Mouse (Mus musculus): ENCODE measurements at regions not wholly inside any gene's neighbourhood (a gene's known extent, or its start where the extent isn't known, plus 50 kb on each side); places are given as distances from the start of the nearest gene placed in this dataset.

DNA sequence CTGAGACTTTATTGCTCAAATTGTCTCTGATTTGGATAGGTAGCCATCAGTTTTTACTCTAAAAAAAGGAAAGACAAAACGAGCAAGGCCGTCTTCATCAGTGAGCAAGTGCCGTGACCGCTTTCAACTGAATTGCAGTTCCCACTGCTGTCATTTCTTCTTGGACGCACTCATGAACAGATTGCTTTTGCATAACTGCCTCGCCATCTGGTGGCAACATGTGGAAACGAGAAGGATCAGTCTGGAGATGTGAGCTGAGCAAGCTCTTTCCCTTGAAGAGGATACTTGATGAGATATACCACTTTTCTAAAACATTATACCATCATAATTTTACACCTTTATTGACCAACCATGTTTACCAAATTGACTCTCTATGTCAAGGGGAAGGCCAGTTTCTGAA lies 137.7 kb downstream of the Gm9733 start:
- in situ Hi-C loops (cut with MboI, MseI) = loop anchor here (5.0 kb wide), 2 partner anchors 317 to 332 kb away; partner anchors contain the start of gene Car3 (in 1 of the 2)

DNA sequence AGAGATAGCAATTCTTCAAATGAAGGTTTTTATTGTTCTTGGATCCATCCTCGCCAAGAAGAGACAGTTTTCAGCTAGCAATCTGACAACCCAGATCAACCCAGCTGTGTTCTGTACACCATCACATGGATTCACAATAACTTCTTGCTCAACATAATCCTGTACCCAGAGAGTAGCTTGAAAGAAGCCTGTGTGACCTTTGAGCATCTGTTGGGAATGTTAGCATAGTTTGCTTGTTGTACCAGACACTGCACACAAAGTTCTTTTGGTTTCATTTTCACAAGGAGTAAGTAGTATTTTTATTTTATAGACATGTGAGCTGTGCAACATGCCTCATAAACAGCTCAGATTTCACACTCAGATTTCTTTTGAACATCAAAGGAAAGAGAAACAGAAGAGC lies 136.0 kb downstream of the Gm9733 start:
- in situ Hi-C loops (cut with MboI, MseI) = no loop called here

DNA sequence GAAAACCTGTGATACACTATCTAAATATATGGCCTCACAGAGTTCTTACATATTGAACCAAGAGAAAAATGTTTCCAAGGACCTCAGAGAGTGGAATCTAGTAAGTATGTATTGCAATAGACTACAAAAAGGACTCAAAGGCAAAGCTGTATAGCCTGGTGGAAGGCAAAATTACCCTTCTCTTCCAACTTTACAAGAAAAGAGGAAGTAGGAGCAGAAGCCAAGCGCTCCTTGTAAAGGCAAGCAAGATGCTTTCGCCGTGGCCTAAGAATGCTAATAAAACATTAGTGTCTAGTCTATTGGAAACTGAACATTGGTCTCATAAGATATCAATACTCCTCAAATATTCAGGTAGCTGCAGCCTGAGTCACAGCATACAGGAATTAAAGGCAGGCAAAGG lies 134.0 kb downstream of the Gm9733 start:
- in situ Hi-C loops (cut with MboI, MseI) = no loop called here

DNA sequence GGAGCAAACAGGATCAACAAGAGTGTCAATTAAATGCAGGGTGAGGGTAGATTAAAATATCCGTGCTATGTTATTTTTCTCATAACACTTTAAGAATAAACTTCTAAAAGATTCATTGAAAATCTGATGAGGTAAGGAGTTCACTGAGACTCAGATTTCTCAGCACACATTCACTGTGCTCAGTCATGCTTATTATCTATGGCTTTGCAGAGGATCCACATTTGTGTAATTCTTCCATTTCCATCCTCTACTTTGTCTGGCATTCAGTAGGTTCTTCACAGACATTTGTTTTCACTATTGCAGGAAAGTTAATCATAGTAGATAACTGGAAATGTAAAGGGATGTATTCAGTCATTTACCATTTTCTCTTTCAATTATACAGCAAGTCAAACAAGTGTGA lies 131.8 kb downstream of the Gm9733 start:
- in situ Hi-C loops (cut with MboI, MseI) = no loop called here

DNA sequence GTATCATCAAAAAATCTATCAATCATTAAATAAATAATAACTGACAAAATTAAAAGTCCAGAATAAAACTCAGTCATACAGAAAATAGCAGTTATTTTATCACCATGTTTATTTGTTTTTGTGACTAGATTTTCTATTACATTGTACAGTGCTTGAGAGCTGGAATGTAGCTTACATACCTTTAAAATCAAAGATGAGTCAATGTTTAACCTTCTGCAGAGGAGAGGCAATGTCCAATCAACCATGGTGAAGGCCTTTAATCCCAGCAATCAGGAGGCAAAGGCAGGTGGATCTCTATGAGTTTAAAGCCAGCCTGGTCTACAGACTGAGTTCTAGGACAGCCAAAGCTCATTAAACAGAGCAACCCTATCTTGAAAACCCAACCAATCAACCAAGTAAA lies 131.1 kb downstream of the Gm9733 start:
- in situ Hi-C loops (cut with MboI, MseI) = no loop called here

DNA sequence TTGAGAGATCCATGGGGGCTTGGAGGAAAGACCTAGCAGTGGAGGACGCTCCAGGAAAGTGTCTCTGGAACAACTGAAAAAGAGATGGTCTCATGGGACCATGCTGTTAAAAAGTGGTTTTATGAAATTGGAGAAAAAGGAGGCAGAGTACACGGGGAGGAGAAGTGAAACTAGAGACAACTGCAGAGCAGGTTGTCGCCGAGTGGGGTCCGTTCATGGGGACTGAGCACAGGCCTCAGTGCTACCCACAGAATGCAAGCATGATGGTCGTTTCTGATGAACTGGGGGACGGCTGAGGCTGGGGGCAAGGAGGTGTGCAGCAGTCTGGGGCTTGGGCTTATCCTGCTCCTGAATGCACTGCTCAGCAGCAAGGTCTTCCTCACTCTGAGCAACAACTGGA lies 129.3 kb downstream of the Gm9733 start:
- in situ Hi-C loops (cut with MboI, MseI) = no loop called here

DNA sequence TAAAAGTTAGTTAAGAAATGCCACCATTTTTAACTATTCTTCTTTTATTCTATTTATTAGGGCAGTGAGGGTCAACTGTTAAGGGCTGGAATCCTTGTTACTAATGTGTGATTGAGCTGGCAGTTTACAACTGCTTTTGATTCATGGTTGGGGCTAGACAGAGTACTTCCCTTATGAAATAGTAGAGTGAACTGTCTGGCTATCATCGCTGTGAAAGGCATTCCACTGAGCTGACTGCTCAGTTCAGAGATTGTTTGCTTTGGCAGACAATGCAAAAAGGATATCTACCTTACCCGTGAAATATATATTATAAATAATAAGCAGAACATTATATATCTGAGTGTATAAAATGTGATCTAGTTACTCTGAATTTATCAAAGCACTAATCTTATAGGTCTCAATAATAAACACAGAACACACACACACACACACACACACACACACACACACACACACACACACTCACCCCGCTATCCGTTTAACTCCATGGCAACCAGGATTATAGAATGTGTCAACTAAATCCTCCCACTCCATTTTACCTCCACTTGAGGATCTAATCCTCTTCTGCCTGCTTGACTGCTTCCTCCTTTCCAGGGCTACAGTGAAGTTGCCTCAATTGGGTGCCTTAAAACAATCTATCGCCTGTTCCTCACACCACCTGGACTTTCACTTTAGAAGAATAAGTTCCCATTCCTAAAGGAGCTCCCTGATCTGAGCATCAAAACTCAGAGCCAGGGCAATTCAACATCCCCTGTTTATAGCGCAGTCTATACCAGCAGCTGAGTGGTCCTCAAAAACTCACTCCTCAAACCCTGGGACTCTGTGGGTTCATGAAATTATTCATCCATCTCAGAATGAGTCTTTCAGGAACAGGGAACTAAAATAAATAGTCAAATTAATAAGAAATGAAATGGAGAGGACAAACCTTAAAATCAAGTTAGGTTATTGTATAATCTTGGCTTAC lies 126.6 kb downstream of the Gm9733 start:
- in situ Hi-C loops (cut with MboI, MseI) = no loop called here

DNA sequence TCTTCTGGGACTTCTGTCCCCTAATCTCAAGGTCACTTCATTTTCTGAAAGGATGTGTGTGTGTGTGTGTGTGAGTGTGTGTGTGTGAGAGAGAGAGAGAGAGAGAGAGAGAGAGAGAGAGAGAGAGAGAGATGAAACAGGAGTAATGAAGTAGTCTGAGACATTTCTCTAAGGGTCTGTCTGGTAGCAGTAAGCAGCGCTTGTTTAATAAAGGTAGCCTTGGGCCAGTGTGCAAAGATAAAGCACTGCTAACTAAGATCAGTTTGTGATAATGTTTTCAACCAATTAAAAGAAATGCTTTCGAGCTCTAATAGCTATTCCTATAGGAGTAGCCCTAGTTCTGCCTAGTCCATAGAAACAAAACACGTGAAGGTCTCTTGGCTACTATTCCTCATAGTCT lies 119.7 kb downstream of the Gm9733 start:
- in situ Hi-C loops (cut with MboI, MseI) = no loop called here

DNA sequence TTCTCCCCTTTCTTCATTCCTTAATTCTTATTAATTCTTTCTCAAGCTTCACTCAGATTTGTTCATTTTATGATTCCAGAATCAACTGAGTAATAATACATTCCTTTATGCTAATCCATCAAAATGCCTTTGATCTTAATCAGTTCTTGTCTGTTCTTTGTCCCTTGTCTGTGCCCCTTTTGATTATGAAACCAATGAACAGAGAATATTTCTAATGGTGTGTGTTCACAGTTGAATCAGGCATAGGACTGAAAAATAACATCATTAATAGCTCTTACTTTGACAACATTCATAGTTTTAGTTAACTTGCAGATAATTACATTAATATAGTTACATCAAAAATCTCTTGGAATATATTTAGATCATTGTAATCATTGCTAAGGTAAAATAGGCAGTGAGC lies 114.5 kb downstream of the Gm9733 start:
- in situ Hi-C loops (cut with MboI, MseI) = no loop called here

DNA sequence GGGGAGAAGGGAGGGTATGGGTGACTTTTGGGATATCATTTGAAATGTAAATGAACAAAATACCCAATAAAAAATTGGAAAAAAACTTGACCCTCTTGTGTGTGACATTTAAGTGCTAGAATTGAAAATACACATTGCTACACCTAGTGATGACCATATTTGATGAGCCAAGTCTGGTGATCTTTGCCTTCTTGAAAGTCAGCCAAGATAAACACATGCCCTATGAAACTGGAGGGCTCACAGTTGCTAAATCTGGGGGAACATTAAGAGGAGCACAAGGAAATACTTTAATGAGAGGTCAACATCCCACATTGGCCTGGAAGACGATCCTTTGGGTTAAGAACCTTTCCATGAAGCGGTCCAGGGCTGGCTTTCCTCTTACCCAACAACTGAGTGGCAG lies 112.8 kb downstream of the Gm9733 start:
- in situ Hi-C loops (cut with MboI, MseI) = no loop called here

DNA sequence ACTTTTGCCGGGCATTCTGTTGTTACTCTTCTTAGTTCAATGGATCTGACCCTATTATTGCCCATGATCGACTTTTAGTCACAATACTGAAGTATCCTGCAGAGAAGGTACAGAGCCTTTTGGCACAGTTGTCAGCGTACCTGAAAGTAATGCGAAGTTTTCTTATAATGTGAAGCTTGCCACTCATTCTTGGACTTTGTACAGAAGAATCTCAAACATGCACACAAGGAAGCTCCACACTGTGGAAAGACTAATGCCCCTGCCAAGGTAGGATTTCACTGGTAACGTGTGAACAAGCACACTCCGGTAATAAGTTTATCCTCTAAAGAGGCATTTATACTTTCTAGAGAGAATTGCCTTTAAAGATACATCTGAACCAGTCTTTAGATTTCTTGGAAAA lies 108.8 kb downstream of the Gm9733 start:
- in situ Hi-C loops (cut with MboI, MseI) = loop anchor here in 1 of 2 experiments (5.0 kb wide), 1 partner anchor 76 kb away; no protein-coding TSS in a partner anchor

DNA sequence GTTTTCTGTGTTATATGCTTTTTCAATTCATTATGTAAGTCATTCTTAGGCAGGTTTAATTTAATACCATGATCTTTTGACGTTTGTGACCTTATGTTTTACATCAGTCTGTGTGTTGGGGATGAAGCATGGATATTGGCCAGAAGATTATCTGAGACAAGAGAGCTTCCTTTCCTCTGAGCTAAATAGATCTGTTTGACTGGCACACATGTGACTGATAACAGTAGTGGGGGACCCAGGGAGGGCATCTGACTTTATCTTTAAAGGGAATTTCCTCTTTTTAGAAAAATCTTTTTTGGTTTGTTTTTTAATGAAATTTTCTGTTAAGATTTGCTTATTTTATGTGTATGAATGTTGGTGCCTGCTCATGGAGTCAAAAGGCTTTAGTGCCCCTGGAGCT lies 107.7 kb downstream of the Gm9733 start:
- in situ Hi-C loops (cut with MboI, MseI) = loop anchor here in 1 of 2 experiments (5.0 kb wide), 1 partner anchor 77 kb away; no protein-coding TSS in a partner anchor

DNA sequence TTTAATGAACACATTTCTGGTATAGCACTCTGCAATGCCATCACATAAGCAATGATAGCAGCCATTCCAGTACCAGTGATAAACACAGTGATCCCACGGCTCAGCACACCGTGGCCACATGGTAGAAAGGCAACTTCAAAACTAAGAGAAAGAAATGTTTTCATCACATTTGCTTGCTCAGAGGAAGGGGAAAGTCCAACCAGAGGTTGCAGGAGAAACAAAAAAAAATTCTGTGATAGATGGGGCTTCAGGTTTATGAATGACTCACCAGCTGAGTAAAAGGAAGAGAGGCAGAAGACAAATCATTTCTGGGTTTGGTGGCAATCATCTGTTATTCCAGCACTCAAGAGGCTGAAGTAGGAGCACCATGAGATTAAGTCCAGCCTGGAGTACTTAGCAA lies 103.5 kb downstream of the Gm9733 start:
- in situ Hi-C loops (cut with MboI, MseI) = loop anchor here in 1 of 2 experiments (25.0 kb wide), 1 partner anchor 541 kb away; no protein-coding TSS in a partner anchor

DNA sequence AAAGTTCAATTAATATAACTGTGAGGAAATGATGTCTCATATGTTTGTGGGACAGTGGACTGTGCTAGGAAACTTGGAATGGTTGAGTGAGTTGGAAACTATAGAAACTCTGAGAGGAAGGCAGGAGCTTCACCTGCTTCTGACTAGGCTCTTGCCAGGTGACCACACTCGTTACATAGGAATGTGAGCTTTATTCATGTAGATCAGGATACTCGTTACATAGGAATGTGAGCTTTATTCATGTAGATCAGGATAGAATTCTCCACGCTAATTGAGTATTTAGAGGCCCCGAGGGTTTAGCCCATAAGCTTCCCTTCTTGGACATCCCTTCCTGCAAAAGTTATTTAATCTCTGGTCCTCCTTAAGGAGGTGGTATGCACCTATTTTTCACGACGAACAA lies 101.9 kb downstream of the Gm9733 start:
- in situ Hi-C loops (cut with MboI, MseI) = loop anchor here in 1 of 2 experiments (5.0 to 25.0 kb wide), 2 partner anchors 543 to 693 kb away; no protein-coding TSS in a partner anchor

DNA sequence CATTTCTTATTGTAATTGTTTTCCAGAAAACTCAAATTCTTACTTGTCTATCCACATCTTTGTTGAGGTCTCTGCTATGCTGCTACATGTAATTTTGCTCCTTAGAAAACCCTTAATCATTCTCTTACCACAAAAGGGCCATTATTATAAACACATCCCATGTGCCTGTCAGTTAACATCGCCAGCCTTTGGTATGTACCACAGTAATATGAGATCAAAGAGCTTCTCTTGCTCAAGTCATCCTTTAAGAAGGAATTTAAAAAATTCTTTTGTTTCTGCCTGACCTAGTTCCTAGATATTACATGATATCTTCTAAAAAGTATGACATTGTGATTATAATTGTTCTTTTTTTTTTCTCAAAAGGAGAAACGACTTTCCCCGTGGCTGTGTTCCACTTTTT lies 100.7 kb downstream of the Gm9733 start:
- in situ Hi-C loops (cut with MboI, MseI) = loop anchor here in 1 of 2 experiments (5.0 to 25.0 kb wide), 2 partner anchors 544 to 694 kb away; no protein-coding TSS in a partner anchor

DNA sequence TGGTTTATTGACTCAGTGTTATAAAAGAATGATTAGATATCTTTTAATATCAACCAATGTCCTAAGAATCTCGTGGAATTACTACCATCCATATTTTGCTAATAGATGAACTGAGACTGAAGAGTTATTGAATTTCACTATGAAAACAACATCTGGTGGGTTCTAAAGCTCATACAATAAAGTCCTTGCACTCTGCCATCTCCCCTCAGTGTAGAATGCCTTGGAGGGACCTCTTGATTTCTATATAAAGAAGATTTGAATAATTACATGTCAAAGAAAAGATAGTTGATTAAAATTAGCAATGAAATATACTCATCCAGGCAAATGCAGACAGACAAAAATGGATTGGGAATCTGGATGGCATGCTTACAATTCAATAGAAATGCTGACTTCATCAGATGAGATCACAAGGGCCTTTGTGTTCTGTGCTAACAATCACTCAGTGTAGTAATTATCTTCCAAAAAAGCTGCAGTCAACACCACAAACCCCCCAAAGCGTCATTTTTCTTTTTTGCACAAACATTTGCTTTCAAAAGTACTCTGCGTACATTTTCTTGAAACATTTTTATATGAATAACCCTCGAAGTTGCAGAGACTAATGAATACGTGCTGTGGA lies 94.2 kb downstream of the Gm9733 start:
- in situ Hi-C loops (cut with MboI, MseI) = loop anchor here in 1 of 2 experiments (25.0 kb wide), 1 partner anchor 551 kb away; no protein-coding TSS in a partner anchor

DNA sequence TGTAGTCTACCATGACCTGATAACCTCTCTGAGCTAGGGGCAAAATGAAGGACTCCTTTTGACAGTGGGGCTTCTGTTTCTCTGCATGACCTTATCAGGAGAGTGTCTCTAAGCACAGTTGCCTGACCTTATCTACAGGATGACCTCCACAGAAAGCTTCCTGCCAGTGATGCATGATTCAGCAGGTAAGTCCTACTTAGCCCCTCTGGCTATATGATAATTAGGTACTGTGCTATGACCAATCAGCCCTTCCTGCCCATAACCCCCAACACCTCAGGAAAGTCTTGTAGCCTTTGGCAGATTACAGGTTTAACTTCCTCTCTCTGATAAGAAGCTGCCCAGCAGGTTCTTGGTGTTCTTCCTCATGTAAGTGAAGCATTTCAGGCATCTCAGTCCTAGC lies 89.7 kb downstream of the Gm9733 start:
- in situ Hi-C loops (cut with MboI, MseI) = loop anchor here in 1 of 2 experiments (10.0 to 25.0 kb wide), 2 partner anchors 178 to 555 kb away; no protein-coding TSS in a partner anchor

DNA sequence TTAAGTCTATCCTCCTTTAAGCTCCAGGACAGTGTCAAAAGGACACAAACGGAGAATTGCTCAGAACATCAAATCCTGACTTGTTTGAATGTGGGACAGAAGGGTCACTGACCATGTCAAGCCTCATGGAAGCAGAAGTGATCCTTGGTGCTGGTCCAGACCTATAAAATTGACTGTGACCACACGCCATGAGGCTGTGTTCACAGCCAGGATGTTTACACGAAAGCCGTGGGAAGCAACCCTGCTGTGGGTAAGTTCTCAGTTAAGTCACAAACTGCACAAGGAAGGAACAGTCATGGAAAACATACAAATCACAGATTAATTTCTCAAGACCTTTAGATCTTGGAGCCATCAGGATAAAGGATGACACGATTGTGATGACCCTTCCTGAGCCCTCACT lies 88.5 kb downstream of the Gm9733 start:
- in situ Hi-C loops (cut with MboI, MseI) = loop anchor here in 1 of 2 experiments (10.0 to 25.0 kb wide), 2 partner anchors 179 to 556 kb away; no protein-coding TSS in a partner anchor

DNA sequence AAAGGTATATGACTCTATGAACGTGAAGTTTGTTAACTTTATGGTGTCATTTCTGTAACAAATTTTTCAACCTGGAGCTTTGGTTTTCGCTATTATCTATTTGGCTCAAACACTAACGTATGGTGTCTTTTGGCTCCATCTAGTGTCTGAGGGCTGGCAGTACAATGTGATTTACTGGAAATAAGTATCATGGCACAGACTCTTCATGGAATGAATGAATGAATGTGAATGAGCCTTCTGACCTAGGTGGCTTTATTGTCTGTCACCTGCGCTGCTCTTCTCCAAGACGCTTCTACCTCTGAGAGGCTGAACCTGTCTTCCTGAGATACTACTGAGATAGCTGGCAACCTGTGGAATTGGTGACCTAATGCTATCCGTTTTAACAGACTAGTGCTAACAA lies 87.1 kb downstream of the Gm9733 start:
- in situ Hi-C loops (cut with MboI, MseI) = loop anchor here in 1 of 2 experiments (10.0 to 25.0 kb wide), 2 partner anchors 180 to 558 kb away; no protein-coding TSS in a partner anchor

Data from T-helper 17 cell (primary cell).